Mouse (Mus musculus): Measurements from ENCODE around the gene Mindy3.

GRCm38 (mm10) chr2:12388569-12388968, 30.7 kb downstream of the Mindy3 start:
- TF ChIP-seq POLR2A (IDR thresholded peaks at IDR 0.05; ENCODE audit: borderline replicate concordance, insufficient read depth, low read length): no peak
- TF ChIP-seq CTCF (IDR thresholded peaks at IDR 0.05; ENCODE audit: borderline replicate concordance, insufficient read depth, low read depth, low read length): no peak
